Mouse (Mus musculus): ENCODE measurements around the gene Ric1.

GRCm38 (mm10) chr19:29607521-29607920 lies 85.4 kb downstream of the Ric1 start:
- TF ChIP-seq POLR2A (IDR thresholded peaks at IDR 0.05; ENCODE audit: low read depth, low read length) (no peak), CTCF (IDR thresholded peaks at IDR 0.05; ENCODE audit: borderline replicate concordance, insufficient read depth, low read length) (no peak)
